Mouse (Mus musculus): ENCODE measurements around the gene Hyal5.

- TF ChIP-seq CHD2 (IDR thresholded peaks at IDR 0.05; ENCODE audit: low read depth, low read length) (no peak), HCFC1 (IDR thresholded peaks at IDR 0.05; ENCODE audit: borderline replicate concordance, insufficient read depth, low read length) (no peak), ZC3H11A (IDR thresholded peaks at IDR 0.05; ENCODE audit: borderline replicate concordance, low read depth, low read length) (no peak), MAFK (IDR thresholded peaks at IDR 0.05; ENCODE audit: insufficient read depth, low read depth, low read length) (no peak), ZNF384 (IDR thresholded peaks at IDR 0.05; ENCODE audit: low read depth, low read length) (no peak)
Measured at GRCm38 (mm10) chr6:24894874-24895183, 37.0 kb downstream of the Hyal5 start.

All from ES-E14 (cell line).